Comparison of ENCODE assay signal across 20 mouse cellular contexts in the genomic region with DNA sequence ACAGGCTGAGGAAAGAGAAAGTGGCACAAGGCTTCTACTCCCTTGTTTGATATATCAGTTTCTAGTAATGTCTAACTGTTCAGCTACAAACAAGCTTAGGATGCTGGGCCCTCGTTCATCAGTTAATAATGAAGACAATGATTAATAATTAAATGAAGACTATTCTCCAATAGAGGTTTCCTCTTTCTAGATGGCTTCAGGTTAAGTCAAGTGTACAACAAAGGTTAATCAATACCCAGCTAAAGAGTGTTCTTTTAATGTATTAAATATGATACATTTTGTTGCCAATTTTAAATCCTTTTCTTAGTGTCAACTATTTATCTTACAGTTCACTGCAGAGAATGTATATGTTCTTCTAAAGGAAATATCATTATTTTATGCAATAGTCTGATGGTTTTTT. TPM values are rescaled to one million over a fixed set of nuclear protein-coding genes. Genes with fewer than 3 reads are reported as not detected.
"Had no signal": no experiment of that assay in that cellular context is flagged by ENCODE, and none has a peak within 500 bp of the region (broad histone marks: within the 10 kb centered on the region; RNA-seq: fewer than 3 reads in every experiment).

A gene (minus strand): TSS at position 101 of the 400 bp plus-strand sequence.

RNA-seq across cellular contexts. Expression of the gene that starts here (rescaled TPM):
- polyA plus RNA-seq: cerebellum, adult 2 months; cortical plate, adult 2 months; embryonic facial prominence, embryonic 10.5 days; embryonic facial prominence, embryonic 11.5 days; embryonic facial prominence, embryonic 12.5 days; embryonic facial prominence, embryonic 13.5 days; embryonic facial prominence, embryonic 14.5 days; embryonic facial prominence, embryonic 15.5 days; erythroblast, embryonic 14.5 days; forebrain, embryonic 10.5 days; forebrain, embryonic 11.5 days; forebrain, embryonic 12.5 days; forebrain, embryonic 13.5 days; forebrain, embryonic 14.5 days; forebrain, embryonic 15.5 days; forebrain, embryonic 16.5 days; forebrain, postnatal 0 days; frontal cortex, adult 2 months; gonadal fat pad, adult 2 months; heart, adult 2 months had no signal
